Mouse (Mus musculus): ENCODE measurements around the gene Ndufa5.

GRCm38 (mm10) chr6:24516197-24516596, 11.6 kb downstream of the Ndufa5 start:
- TF ChIP-seq GATA1 (IDR thresholded peaks at IDR 0.05; ENCODE audit: low read length) (no peak), TAL1 (IDR thresholded peaks at IDR 0.05; ENCODE audit: low read length) (no peak)

Data from erythroblast, embryonic 14.5 days (primary cell).